Mouse (Mus musculus): Measurements from ENCODE around the gene Tex26. TPM values are rescaled to one million over a fixed set of nuclear protein-coding genes. Genes with fewer than 3 reads are reported as not detected.

Tex26 gene
- polyA plus RNA-seq, 1 experiment from 2014 or later = 1.1 TPM

DNA sequence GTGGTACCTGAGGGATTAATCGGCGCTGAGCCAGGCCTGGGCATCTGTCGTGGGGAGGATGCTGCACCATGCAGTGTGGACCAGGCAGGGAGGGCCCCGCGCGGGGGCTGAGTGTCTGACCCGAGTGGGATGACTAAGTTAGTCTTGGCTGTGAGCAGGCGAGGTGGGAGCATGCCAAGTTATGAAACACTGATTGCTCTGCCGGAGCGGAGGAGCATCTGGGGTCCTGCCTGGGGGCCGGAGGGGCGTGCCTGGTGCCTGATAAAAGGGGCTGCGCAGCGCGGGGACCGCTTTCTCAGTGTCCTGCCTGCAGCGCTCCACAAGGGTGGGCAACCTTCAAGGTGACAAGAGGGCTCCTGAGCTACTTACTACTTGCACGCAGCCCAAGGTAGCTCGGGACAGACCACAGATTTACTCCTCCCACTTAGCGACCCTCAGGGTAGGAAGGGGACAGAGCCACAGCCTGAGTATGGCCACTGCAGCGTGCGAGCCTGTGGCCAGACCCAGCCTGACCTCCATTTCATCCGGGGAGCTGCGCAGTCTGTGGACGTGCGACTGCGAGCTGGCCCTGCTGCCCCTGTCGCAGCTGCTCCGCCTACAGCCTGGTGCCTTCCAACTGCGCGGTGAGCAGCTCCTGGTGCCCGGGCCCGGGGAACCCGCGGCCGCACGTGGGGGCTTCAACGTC is 27.8 kb upstream of the Tex26 start, which contains the start of gene Medag:
Gene Medag (plus strand): TSS at position 241 of the 685 bp plus-strand sequence.
- H3K27ac ChIP-seq (ENCODE audit: low read length) = no peak within 1 kb of the TSS
- ATAC-seq = peak; percentile 72
- peaks cover 22% of the 10 kb centered on the region for H3K4me1 ChIP-seq (replicated peaks; ENCODE audit: control insufficient read depth, insufficient read depth, low read length)
- H3K36me3 ChIP-seq (ENCODE audit: control insufficient read depth, insufficient read depth) = no peaks in the 10 kb centered on the region
- H3K9ac ChIP-seq (replicated peaks; ENCODE audit: low read depth, low read length) = peak within 1 kb of the TSS; percentile 59
- H3K4me3 ChIP-seq (replicated peaks; ENCODE audit: low read length) = peak within 1 kb of the TSS; percentile 34
- no peaks in the 10 kb centered on the region for H3K27me3 ChIP-seq (replicated peaks; ENCODE audit: control insufficient read depth, insufficient read depth, low read length)
- peak within 1 kb of the TSS; percentile 63 for H3K4me2 ChIP-seq (ENCODE audit: low read length)
- H3K9me3 ChIP-seq (ENCODE audit: control insufficient read depth, low read length) = no peaks in the 10 kb centered on the region
- 3% methylated on average over 38 of the region's 38 CpGs for WGBS

DNA sequence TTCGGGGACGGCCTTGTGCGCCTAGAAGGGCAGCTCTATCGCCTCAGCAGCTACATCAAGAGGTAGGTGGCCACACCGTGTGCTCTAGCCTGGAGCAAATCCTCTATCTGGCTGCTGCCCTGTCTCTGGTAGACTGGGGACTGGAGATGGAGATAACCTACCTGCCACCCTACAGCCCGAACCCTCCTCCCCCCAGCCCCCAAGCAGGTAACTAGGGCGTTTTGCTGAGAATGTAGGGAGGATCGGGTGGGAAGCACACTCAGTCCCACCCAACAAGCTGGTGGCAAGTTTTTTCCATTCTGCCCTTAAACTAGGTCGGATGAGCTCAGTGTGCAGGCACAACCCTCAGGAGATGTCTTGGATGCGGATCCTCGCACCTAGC is 27.3 kb upstream of the Tex26 start:
- 37% methylated on average over 11 of the region's 11 CpGs for WGBS
- Histone ChIP-seq H3K36me3 (ENCODE audit: control insufficient read depth, insufficient read depth) (no peaks in the 10 kb centered on the region), H3K9ac (replicated peaks; ENCODE audit: low read depth, low read length) (peak overlapping the region; percentile 59), H3K4me2 (ENCODE audit: low read length) (peak overlapping the region; percentile 63), H3K27ac (ENCODE audit: low read length) (no peak overlapping the region), H3K27me3 (replicated peaks; ENCODE audit: control insufficient read depth, insufficient read depth, low read length) (no peaks in the 10 kb centered on the region), H3K4me1 (replicated peaks; ENCODE audit: control insufficient read depth, insufficient read depth, low read length) (peaks cover 20% of the 10 kb centered on the region), H3K9me3 (ENCODE audit: control insufficient read depth, low read length) (no peaks in the 10 kb centered on the region), H3K4me3 (replicated peaks; ENCODE audit: low read length) (peak overlapping the region; percentile 34)
- ATAC-seq = no peak

DNA sequence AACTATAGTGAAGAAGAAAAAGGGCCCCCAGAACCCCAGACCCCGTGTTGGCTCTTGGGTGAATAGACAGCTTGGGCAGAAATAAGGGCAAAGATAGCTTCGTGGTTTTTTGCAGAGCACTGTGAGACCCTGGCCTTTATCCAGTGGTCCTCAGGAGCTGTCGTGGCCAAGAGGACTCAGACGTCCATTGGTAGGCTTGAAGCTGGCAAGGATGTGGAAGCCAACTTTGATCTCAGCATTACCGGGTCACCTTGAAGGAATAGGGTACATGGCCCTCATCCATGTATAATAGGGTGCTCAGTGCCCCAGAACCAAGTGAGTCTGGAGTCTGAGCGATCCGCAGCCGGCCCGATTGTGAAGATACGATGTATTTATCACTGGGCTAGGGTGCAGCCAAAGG is 26.8 kb upstream of the Tex26 start:
- 85% methylated on average over 10 of the region's 10 CpGs for WGBS
- Histone ChIP-seq H3K9me3 (ENCODE audit: control insufficient read depth, low read length) (no peaks in the 10 kb centered on the region), H3K4me2 (ENCODE audit: low read length) (no peak overlapping the region), H3K4me1 (replicated peaks; ENCODE audit: control insufficient read depth, insufficient read depth, low read length) (peaks cover 19% of the 10 kb centered on the region), H3K27me3 (replicated peaks; ENCODE audit: control insufficient read depth, insufficient read depth, low read length) (no peaks in the 10 kb centered on the region), H3K9ac (replicated peaks; ENCODE audit: low read depth, low read length) (no peak overlapping the region), H3K36me3 (ENCODE audit: control insufficient read depth, insufficient read depth) (no peaks in the 10 kb centered on the region), H3K27ac (ENCODE audit: low read length) (no peak overlapping the region), H3K4me3 (replicated peaks; ENCODE audit: low read length) (no peak overlapping the region)
- no peak for ATAC-seq

DNA sequence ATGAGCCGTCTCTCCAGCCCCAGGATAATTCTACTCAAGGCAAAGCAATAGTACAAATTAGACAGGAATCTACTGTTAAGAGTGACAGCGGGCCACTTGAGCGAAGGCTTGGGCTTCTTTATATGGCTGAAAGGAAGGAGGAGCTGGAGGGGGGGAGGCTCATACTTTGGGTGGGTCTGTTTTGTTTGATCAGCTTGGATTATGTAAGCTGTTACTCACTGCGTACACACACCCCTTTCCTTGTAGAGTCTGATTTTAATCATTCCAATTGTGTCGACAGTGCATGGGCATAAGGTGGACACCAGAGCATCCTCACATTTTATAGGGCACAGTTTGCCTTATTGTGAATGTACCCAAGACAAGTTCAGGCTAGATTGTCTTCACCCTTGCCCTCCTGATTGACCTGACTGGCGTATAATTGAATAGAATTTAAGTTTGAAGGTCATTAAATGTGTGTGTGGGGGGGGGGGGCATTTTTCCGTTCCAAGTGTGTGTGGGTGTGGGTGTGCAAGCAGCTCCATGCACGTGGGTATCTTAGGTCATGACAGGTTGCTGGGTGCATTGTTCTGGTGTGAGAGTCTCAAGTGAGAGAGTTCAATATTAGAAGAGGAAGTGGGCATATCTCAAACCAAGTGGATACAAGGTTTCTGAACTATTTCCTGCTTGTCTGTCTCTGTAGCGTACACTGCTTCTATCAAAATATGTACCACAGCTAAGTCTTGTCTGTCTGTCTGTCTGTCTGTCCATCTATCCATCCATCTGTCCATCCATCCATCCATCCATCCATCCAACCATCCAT is 24.9 kb upstream of the Tex26 start:
- Histone ChIP-seq H3K36me3 (ENCODE audit: control insufficient read depth, insufficient read depth) (no peaks in the 10 kb centered on the region), H3K9ac (replicated peaks; ENCODE audit: low read depth, low read length) (no peak overlapping the region), H3K4me2 (ENCODE audit: low read length) (no peak overlapping the region), H3K4me1 (replicated peaks; ENCODE audit: control insufficient read depth, insufficient read depth, low read length) (peaks cover 19% of the 10 kb centered on the region), H3K27ac (ENCODE audit: low read length) (no peak overlapping the region), H3K27me3 (replicated peaks; ENCODE audit: control insufficient read depth, insufficient read depth, low read length) (no peaks in the 10 kb centered on the region), H3K4me3 (replicated peaks; ENCODE audit: low read length) (no peak overlapping the region), H3K9me3 (ENCODE audit: control insufficient read depth, low read length) (no peaks in the 10 kb centered on the region)
- 75% methylated on average over 9 of the region's 9 CpGs for WGBS
- no peak for ATAC-seq

DNA sequence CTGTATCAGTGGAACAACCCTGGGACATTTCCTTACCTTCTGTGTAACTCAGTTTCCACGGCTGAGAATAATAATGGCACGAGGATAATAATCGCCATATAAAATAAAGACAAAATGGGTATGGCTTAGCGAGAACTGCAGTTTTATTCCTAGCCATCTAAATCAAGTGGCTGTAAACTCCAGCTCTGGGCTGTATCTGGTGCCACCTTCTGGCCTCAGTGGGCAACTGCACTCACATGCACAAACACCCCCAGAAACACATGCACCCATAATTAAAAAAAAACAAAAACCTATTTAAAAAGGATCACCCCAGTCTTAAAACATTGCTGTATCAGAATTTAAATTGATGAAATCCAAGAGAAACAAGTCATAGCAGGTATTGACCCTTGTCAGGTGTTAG is 22.1 kb upstream of the Tex26 start:
- Histone ChIP-seq H3K27ac (ENCODE audit: low read length) (no peak overlapping the region), H3K9me3 (ENCODE audit: control insufficient read depth, low read length) (no peaks in the 10 kb centered on the region), H3K9ac (replicated peaks; ENCODE audit: low read depth, low read length) (no peak overlapping the region), H3K27me3 (replicated peaks; ENCODE audit: control insufficient read depth, insufficient read depth, low read length) (no peaks in the 10 kb centered on the region), H3K4me2 (ENCODE audit: low read length) (no peak overlapping the region), H3K4me3 (replicated peaks; ENCODE audit: low read length) (no peak overlapping the region), H3K4me1 (replicated peaks; ENCODE audit: control insufficient read depth, insufficient read depth, low read length) (peaks cover 4% of the 10 kb centered on the region), H3K36me3 (ENCODE audit: control insufficient read depth, insufficient read depth) (no peaks in the 10 kb centered on the region)
- no peak for ATAC-seq
- WGBS = 97% methylated on average over 4 of the region's 4 CpGs

DNA sequence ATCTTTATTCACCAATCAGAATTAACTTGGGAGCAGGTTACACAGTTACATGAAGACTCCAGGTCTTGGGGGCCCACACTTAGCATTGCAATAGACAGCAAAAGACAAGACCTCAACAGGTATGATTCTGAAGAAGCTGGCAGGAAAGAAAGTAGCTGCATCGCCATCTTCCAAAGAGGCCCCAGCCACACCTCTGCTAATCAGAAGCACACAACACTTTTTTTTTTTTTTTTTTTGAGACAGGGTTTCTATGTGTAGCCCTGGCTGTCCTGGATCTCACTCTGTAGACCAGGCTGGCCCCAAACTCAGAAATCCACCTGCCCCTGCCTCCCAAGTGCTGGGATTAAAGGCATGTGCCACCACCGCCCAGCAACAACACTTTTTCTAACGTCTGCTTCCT is 12.9 kb upstream of the Tex26 start:
- Histone ChIP-seq H3K4me3 (replicated peaks; ENCODE audit: low read length) (no peak overlapping the region), H3K9me3 (ENCODE audit: control insufficient read depth, low read length) (no peaks in the 10 kb centered on the region), H3K9ac (replicated peaks; ENCODE audit: low read depth, low read length) (no peak overlapping the region), H3K36me3 (ENCODE audit: control insufficient read depth, insufficient read depth) (no peaks in the 10 kb centered on the region), H3K27me3 (replicated peaks; ENCODE audit: control insufficient read depth, insufficient read depth, low read length) (no peaks in the 10 kb centered on the region), H3K27ac (ENCODE audit: low read length) (no peak overlapping the region), H3K4me2 (ENCODE audit: low read length) (no peak overlapping the region), H3K4me1 (replicated peaks; ENCODE audit: control insufficient read depth, insufficient read depth, low read length) (peaks cover 22% of the 10 kb centered on the region)
- no peak for ATAC-seq
- 97% methylated on average over 3 of the region's 3 CpGs for WGBS

DNA sequence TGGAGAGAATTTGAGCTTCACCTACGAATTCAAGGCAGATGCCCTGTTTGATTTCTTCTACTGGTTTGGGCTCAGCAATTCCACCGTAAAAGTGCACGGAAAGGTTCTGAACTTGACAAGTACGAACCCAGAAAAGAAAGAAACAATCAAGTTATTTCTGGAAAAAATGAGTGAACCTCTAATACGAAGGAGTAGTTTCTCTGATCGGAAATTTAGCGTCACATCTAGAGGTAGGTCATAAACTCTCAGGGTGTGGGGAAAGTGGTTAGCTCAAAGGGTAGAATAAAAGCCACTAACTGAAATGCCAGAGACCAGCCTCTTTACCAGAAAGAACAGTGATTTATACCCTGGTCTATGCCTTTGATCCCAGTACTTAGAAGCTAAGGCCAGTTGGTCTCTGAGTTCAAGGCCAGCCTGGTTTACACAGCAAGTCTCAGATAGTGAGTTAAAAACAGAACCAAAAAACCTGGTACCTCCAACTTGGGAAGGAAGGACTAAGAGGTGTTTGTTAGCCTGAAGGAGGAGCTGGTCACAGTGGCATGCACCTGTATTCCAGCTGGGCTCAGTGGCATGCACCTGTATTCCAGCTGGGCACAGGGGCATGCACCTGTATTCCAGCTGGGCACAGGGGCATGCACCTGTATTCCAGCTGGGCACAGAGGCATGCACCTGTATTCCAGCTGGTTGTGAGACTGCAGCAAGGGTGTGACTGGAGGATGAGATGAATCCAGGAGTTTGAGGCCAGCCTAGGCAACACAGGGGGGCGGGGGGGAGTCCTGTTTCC is 12.0 kb upstream of the Tex26 start:
- WGBS = 92% methylated on average over 8 of the region's 8 CpGs
- Histone ChIP-seq H3K4me2 (ENCODE audit: low read length) (no peak overlapping the region), H3K36me3 (ENCODE audit: control insufficient read depth, insufficient read depth) (no peaks in the 10 kb centered on the region), H3K4me3 (replicated peaks; ENCODE audit: low read length) (no peak overlapping the region), H3K9me3 (ENCODE audit: control insufficient read depth, low read length) (no peaks in the 10 kb centered on the region), H3K27me3 (replicated peaks; ENCODE audit: control insufficient read depth, insufficient read depth, low read length) (no peaks in the 10 kb centered on the region), H3K9ac (replicated peaks; ENCODE audit: low read depth, low read length) (no peak overlapping the region), H3K27ac (ENCODE audit: low read length) (no peak overlapping the region), H3K4me1 (replicated peaks; ENCODE audit: control insufficient read depth, insufficient read depth, low read length) (peaks cover 22% of the 10 kb centered on the region)
- ATAC-seq = no peak

DNA sequence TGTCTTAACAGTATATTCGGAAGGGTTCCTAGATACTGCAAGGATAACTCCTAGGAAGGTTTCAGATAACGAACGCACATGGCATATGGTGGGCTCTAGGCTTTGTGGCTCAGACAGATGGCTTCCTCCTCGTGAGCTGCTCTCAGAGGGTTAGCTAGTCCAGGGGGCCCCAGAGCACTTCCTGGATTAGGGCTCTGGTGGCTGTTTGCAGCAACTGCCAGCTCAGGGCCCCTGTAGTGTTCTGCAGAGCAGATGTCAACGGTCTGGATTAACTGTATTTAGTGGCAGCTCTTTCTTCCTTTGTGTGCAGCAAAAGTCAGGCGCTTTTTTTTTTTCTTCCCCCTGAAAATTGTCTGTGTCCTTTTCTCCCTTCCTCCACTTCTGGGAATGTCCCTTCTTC is 11.1 kb upstream of the Tex26 start:
- H3K27ac ChIP-seq (ENCODE audit: low read length) = peak overlapping the region; percentile 65
- H3K4me1 ChIP-seq (replicated peaks; ENCODE audit: control insufficient read depth, insufficient read depth, low read length) = peaks cover 22% of the 10 kb centered on the region
- ATAC-seq = peak; percentile 82
- H3K4me3 ChIP-seq (replicated peaks; ENCODE audit: low read length) = no peak overlapping the region
- no peaks in the 10 kb centered on the region for H3K9me3 ChIP-seq (ENCODE audit: control insufficient read depth, low read length)
- no peaks in the 10 kb centered on the region for H3K27me3 ChIP-seq (replicated peaks; ENCODE audit: control insufficient read depth, insufficient read depth, low read length)
- H3K36me3 ChIP-seq (ENCODE audit: control insufficient read depth, insufficient read depth) = no peaks in the 10 kb centered on the region
- peak overlapping the region; percentile 30; the same call in 1 of the 2 replicates for H3K9ac ChIP-seq (replicated peaks; ENCODE audit: low read depth, low read length)
- peak overlapping the region; percentile 17; the same call in 1 of the 2 replicates for H3K4me2 ChIP-seq (ENCODE audit: low read length)
- WGBS = 6% methylated on average over 6 of the region's 6 CpGs

DNA sequence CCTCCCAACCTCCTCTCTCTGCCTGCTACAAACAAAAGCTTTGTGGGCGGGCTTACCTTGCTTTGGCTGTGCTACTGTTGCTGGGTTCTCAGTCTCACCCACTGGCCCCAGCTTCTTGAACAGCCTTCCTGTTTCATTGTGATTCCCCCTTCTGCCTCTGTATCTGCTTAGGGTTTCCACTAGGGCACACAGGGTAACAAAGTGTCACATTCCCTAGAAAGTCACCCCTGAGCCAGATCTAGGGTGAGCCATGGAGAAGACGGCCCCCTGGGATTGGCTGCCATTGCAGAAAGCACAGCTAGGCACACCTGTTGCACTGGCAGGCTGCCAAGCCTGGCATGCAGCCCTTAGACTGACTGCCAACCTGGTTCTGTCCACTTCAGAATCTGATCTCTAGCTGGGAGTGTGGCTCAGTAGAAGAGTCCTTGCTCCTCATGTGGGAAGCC is 10.6 kb upstream of the Tex26 start:
- WGBS = 13% methylated on average over 2 of the region's 2 CpGs
- no peaks in the 10 kb centered on the region for H3K36me3 ChIP-seq (ENCODE audit: control insufficient read depth, insufficient read depth)
- H3K9ac ChIP-seq (replicated peaks; ENCODE audit: low read depth, low read length) = no peak overlapping the region; the same call in 1 of the 2 replicates
- H3K27ac ChIP-seq (ENCODE audit: low read length) = peak overlapping the region; percentile 65
- ATAC-seq = peak; percentile 43
- no peaks in the 10 kb centered on the region for H3K9me3 ChIP-seq (ENCODE audit: control insufficient read depth, low read length)
- no peaks in the 10 kb centered on the region for H3K27me3 ChIP-seq (replicated peaks; ENCODE audit: control insufficient read depth, insufficient read depth, low read length)
- no peak overlapping the region for H3K4me3 ChIP-seq (replicated peaks; ENCODE audit: low read length)
- peak overlapping the region; percentile 16; the same call in 1 of the 2 replicates for H3K4me2 ChIP-seq (ENCODE audit: low read length)
- H3K4me1 ChIP-seq (replicated peaks; ENCODE audit: control insufficient read depth, insufficient read depth, low read length) = peaks cover 22% of the 10 kb centered on the region

All from forebrain, embryonic 16.5 days (tissue).